Mouse (Mus musculus): Measurements from ENCODE around the gene Idi2. TPM values are rescaled to one million over a fixed set of nuclear protein-coding genes. Genes with fewer than 3 reads are reported as not detected.
"Not testable (repeated sequence)": the region's sequence is repeated elsewhere in the genome, so short reads cannot be mapped to it uniquely, and the experiment has no call there.

Idi2 gene
- polyA plus RNA-seq, 1 experiment = not detected

- H3K4me1 ChIP-seq (ENCODE audit: control insufficient read depth) = peaks cover 11% of the 10 kb centered on the region
- H3K27me3 ChIP-seq (ENCODE audit: control insufficient read depth); H3K36me3 ChIP-seq (ENCODE audit: control insufficient read depth); H3K9me3 ChIP-seq (ENCODE audit: control insufficient read depth, low read length); H3K4me3 ChIP-seq (replicated peaks): not testable (repeated sequence)
Observed at GRCm38 (mm10) chr13:8962266-8962665, 9.6 kb downstream of the Idi2 start.

DNA sequence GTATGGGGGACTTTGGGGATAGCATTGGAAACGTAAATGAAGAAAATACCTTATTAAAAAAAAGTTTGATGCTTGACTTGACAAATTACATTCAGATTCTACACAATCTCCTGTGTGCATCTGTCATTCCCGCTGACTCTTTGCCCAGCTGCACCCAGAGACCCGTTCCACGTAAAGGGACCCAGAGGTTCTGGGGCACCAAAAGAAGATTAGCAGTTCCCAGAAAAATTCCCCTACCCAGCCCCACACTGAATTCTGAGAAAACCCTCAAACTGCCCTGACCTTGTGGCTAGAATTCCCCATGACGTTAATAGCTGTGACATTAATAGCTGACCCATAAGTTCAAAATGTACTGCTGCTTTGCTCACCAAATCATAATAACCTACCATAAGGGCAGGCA is 12.6 kb downstream of the Idi2 start:
- TF ChIP-seq GATA1 (IDR thresholded peaks at IDR 0.05; ENCODE audit: low read length) = no peak
- TF ChIP-seq TAL1 (IDR thresholded peaks at IDR 0.05; ENCODE audit: low read length) = no peak
- Histone ChIP-seq H3K9me3 (ENCODE audit: control insufficient read depth, low read length) (no peaks in the 10 kb centered on the region), H3K4me1 (ENCODE audit: control insufficient read depth) (peaks cover 6% of the 10 kb centered on the region), H3K27me3 (ENCODE audit: control insufficient read depth) (no peaks in the 10 kb centered on the region), H3K36me3 (ENCODE audit: control insufficient read depth) (peaks cover 23% of the 10 kb centered on the region), H3K4me3 (replicated peaks) (no peak overlapping the region)

- Histone ChIP-seq H3K36me3 (ENCODE audit: control insufficient read depth) (peaks cover 44% of the 10 kb centered on the region), H3K27me3 (ENCODE audit: control insufficient read depth) (no peaks in the 10 kb centered on the region), H3K4me3 (replicated peaks) (no peak overlapping the region), H3K4me1 (ENCODE audit: control insufficient read depth) (peaks cover 6% of the 10 kb centered on the region), H3K9me3 (ENCODE audit: control insufficient read depth, low read length) (no peaks in the 10 kb centered on the region)
- TF ChIP-seq TAL1 (IDR thresholded peaks at IDR 0.05; ENCODE audit: low read length) (no peak), GATA1 (IDR thresholded peaks at IDR 0.05; ENCODE audit: low read length) (no peak)
Observed at GRCm38 (mm10) chr13:8967742-8968141, 15.1 kb downstream of the Idi2 start.

GRCm38 (mm10) chr13:8972369-8972768 is 19.7 kb downstream of the Idi2 start:
- Histone ChIP-seq H3K36me3 (ENCODE audit: control insufficient read depth) (peaks cover 85% of the 10 kb centered on the region), H3K9me3 (ENCODE audit: control insufficient read depth, low read length) (no peaks in the 10 kb centered on the region), H3K4me3 (replicated peaks) (no peak overlapping the region), H3K27me3 (ENCODE audit: control insufficient read depth) (no peaks in the 10 kb centered on the region), H3K4me1 (ENCODE audit: control insufficient read depth) (no peaks in the 10 kb centered on the region)
- TF ChIP-seq TAL1 (IDR thresholded peaks at IDR 0.05; ENCODE audit: low read length) = no peak
- TF ChIP-seq GATA1 (IDR thresholded peaks at IDR 0.05; ENCODE audit: low read length) = no peak

DNA sequence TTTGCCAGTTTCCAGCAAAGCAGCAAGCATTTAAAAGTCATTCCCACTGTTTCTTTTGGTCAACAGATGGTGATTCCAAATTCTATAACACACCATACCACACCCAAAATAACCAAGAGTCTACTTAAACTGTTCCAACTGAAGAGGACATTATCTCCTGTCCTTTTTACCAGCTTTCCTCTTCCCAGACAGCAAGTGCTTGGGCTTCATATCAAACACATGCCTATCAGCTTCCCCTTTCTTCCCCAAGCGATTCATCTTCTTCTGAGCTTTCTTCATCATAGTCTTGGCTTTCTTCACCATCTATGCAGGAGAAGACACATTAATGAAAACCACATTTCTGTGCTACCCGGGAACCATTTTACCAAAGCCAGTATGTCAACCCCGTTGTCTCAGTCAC is 20.3 kb downstream of the Idi2 start:
- Histone ChIP-seq H3K4me3 (replicated peaks) (no peak overlapping the region), H3K4me1 (ENCODE audit: control insufficient read depth) (no peaks in the 10 kb centered on the region), H3K9me3 (ENCODE audit: control insufficient read depth, low read length) (no peaks in the 10 kb centered on the region), H3K36me3 (ENCODE audit: control insufficient read depth) (peaks cover 88% of the 10 kb centered on the region), H3K27me3 (ENCODE audit: control insufficient read depth) (no peaks in the 10 kb centered on the region)
- TF ChIP-seq TAL1 (IDR thresholded peaks at IDR 0.05; ENCODE audit: low read length) (no peak), GATA1 (IDR thresholded peaks at IDR 0.05; ENCODE audit: low read length) (no peak)

GRCm38 (mm10) chr13:8992231-8992630 is 39.6 kb downstream of the Idi2 start:
- Histone ChIP-seq H3K4me3 (replicated peaks) (no peak overlapping the region), H3K4me1 (ENCODE audit: control insufficient read depth) (peaks cover 28% of the 10 kb centered on the region), H3K9me3 (ENCODE audit: control insufficient read depth, low read length) (no peaks in the 10 kb centered on the region), H3K36me3 (ENCODE audit: control insufficient read depth) (peaks cover 51% of the 10 kb centered on the region), H3K27me3 (ENCODE audit: control insufficient read depth) (no peaks in the 10 kb centered on the region)
- no peak for TF ChIP-seq GATA1 (IDR thresholded peaks at IDR 0.05; ENCODE audit: low read length)
- TF ChIP-seq TAL1 (IDR thresholded peaks at IDR 0.05; ENCODE audit: low read length) = no peak

DNA sequence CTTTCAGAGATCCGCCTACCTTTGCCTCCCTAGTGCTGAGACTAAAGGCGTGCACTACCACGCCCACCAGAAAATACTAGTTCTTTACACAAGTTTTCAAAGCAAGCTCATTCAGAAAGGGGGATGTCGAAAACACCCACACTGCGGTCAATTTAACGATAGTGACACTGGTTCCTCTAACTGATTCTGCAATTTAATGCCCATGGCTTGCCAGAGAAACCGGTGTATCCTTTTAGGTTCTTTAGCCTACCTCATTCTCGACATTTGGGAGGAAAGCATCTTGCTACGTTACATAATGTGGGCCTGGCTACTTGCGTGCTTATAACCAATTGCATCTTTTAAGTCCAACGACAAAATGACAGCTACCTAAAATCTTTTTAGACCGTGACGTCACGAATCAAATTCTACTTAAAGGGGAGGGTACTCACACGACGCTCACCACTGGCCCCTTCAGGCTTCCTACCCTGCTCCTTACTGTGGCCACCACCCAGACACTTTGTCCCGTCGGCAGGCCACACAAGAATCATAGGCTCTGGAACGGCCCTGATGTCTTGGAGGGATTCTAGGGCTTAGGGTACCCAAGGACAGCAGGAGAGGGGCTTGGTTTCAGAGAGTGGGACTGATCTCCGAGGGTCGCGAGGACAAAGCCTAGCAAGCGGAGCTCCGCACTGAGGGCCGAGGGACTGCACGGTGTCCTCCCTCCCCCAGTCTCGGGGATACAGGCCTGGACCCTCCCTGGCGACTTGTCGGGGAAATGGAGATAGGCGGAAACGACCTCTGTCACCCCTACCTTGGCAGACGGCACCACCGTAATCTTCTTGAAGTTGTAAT is 42.7 kb downstream of the Idi2 start:
- no peaks in the 10 kb centered on the region for H3K27me3 ChIP-seq (ENCODE audit: control insufficient read depth)
- H3K4me1 ChIP-seq (ENCODE audit: control insufficient read depth) = peaks cover 54% of the 10 kb centered on the region
- H3K36me3 ChIP-seq (ENCODE audit: control insufficient read depth) = peaks cover 21% of the 10 kb centered on the region
- H3K9me3 ChIP-seq (ENCODE audit: control insufficient read depth, low read length) = no peaks in the 10 kb centered on the region
- TF ChIP-seq GATA1 (IDR thresholded peaks at IDR 0.05; ENCODE audit: low read length) (no peak), TAL1 (IDR thresholded peaks at IDR 0.05; ENCODE audit: low read length) (no peak)
- H3K4me3 ChIP-seq (replicated peaks) = peak overlapping the region; percentile 68

GRCm38 (mm10) chr13:8995990-8996786 is 43.5 kb downstream of the Idi2 start, which contains the start of gene Gtpbp4:
Gtpbp4 (minus strand) TSS chr13:8996083.
- peaks cover 56% of the 10 kb centered on the region for H3K4me1 ChIP-seq (ENCODE audit: control insufficient read depth)
- 0 out of 2 replicates have a peak, but pooled peaks have one; percentile 11 for TF ChIP-seq GATA1 (IDR thresholded peaks at IDR 0.05; ENCODE audit: low read length)
- TF ChIP-seq TAL1 (IDR thresholded peaks at IDR 0.05; ENCODE audit: low read length) = no peak
- peaks cover 13% of the 10 kb centered on the region for H3K36me3 ChIP-seq (ENCODE audit: control insufficient read depth)
- peak within 1 kb of the TSS; percentile 68 for H3K4me3 ChIP-seq (replicated peaks)
- H3K9me3 ChIP-seq (ENCODE audit: control insufficient read depth, low read length) = no peaks in the 10 kb centered on the region
- no peaks in the 10 kb centered on the region for H3K27me3 ChIP-seq (ENCODE audit: control insufficient read depth)

DNA sequence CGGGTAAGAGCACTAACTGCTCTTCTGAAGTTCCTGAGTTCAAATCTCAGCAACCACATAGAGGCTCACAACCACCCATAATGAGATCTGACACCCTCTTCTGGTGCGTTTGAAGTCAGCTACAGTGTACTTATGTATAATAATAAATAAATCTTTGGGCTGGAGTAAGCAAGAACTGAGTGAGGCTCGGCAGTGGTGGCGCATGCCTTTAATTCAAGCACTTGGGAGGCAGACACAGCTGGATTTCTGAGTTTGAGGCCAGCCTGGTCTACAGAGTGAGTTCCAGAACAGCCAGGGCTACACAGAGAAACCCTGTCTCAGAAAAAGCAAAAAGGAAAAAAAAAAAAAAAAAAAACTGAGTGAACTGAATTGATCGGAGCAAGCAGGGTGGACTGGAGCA is 44.6 kb downstream of the Idi2 start:
- H3K27me3 ChIP-seq (ENCODE audit: control insufficient read depth); H3K9me3 ChIP-seq (ENCODE audit: control insufficient read depth, low read length); H3K36me3 ChIP-seq (ENCODE audit: control insufficient read depth): not testable (repeated sequence)
- H3K4me3 ChIP-seq (replicated peaks) = peak overlapping the region; percentile 68
- peaks cover 61% of the 10 kb centered on the region for H3K4me1 ChIP-seq (ENCODE audit: control insufficient read depth)

Data from erythroblast, embryonic 14.5 days (primary cell).